Mouse (Mus musculus) lung, postnatal 14 days (tissue): ENCODE data around the gene Mfn1.

Experiments
- DNase-seq: peaks from one replicate; pipeline ENCODE4 v3.0.0; 2021

Mfn1 gene

DNA sequence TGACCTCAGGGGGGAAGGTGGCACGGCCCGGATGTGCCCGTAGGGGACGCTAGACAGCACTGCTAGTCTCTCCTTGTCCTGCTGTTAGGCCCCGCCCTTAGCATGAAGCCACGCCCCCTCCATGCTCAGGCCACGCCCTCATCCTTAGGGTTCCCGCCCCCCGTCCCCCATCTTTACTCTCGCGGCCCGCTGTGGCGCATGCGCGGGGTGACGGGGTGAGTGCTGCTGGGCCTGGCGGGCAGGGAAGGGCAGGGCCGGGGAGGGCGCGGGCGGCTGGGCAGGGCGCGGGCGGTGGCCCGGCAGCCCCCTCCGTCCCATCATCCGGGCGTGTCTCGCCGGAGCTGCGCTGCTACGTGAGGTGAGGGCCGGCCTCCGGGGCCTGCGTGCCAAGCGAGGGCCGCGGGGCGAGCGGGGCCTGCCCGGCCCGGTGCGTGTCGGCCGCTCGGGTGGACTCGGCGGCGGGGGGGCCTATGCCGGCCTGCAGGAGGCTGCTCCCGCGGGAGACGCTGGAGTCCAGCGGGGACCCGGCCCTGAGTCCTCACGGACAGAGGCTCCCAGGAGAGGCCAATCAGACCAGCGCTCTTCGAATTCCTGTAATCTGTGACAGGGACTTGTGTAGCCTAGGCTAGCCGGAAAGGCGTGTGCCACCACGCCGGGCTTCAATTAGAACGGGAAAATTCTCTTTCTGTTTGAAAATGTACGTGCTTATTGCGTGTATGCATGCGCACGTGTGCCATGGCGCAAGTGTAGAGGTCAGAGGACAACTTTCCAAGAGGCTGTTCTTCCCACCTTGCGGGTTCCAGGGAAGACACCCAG lies 18.7 kb upstream of the Mfn1 start:
- peak; percentile 98 for DNase-seq

GRCm38 (mm10) chr3:32511191-32511550 lies 18.1 kb upstream of the Mfn1 start:
- peak; percentile 19 for DNase-seq

GRCm38 (mm10) chr3:32512686-32513284 lies 16.5 kb upstream of the Mfn1 start:
- DNase-seq: no peak

DNA sequence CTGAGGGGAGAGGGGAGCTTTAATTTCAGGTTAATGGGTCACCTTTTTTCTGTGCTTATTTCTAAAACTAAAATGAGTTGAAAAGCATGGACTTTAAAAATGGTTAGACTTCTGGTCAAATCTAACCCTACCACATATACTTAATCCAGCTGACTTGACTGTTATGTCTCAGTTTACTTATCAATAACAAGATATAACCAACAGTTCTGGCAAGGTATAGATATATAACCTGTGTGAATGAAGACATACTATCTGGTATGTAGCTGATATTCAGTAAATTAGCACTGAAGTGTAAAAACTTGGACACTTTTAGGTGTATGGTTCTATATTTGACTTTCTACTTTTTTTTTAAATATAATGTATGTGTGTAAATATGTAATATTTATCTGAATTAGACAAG lies 15.7 kb upstream of the Mfn1 start:
- no peak for DNase-seq

- DNase-seq: no peak
These were observed 2.1 kb upstream of the Mfn1 start for GRCm38 (mm10) chr3:32527181-32527580.

- no peak for DNase-seq
These were observed 776 bp downstream of the Mfn1 start for GRCm38 (mm10) chr3:32530041-32530440.

DNA sequence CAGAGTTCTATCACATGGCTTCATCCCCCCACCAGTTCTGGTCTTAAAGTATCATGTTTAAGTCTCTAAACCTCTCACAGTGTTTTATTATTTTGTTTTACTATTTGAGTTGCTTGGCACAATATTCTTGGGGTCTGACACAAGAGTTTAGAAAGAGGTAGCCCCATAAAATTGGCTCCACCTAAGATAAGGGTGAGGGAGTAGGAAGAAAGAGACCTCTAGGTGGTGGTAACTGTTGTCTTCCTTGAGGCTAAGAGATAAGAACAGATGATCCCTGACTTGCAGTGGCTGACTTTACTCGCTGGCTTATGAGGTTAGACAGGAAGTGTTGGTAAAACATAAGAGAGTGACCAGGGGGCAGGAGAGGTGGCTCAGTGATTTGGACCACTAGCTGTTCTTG lies 6.4 kb downstream of the Mfn1 start:
- DNase-seq: no peak

- DNase-seq: peak; percentile 71
These were observed 8.3 kb downstream of the Mfn1 start for GRCm38 (mm10) chr3:32537556-32537955.

DNA sequence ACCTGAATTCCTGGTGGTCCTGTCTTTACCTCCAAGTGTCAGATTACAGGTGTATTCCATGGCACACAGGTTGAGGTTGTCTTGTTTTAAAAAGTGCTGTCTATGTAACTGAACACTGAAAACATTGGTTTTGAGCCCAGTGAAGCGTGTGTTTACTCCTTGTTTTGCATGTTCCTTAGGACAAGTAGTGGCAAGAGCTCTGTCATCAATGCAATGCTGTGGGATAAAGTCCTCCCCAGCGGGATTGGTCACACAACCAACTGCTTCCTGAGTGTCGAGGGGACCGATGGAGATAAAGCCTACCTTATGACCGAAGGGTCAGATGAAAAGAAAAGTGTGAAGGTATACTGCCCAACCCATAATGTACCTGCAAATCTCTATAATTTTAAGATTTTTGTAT lies 8.8 kb downstream of the Mfn1 start:
- no peak for DNase-seq

DNA sequence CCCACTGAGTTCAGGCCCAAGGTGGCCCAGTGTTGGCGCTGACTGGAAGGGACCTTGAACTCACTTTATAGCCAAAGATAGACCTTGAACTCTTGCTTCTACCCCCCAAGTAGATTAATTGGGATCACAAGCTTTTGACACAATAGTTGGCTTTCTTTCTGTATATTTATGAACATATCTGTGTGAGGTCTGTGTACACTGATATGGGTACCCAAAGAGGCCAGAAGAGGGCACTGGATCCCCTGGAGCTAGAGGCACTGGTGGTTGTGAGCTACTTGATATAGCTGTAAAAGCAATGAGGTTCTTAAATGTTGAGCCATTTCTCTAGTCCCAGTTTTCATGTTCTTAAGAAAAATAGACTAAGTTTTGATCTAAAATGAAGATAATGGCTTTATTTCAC lies 23.8 kb downstream of the Mfn1 start:
- peak; percentile 12 for DNase-seq

DNA sequence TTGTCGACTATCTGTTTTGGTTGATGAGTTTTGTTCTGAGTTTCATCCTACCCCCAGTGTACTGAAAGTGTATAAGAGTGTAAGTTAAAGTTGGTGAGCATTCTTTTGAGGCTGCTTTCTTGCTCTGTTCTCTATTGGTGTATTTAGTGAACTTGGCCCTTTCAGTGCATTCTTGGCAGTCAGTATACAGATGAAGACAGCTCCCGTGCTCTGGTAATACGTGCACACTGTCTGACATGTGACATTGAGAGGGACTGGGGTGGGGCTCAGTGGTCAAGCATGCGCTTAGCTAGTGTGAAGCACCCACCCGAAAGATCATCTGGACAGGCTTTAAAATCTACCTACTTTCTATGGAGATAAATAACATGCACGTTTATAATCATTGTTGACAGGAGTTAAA lies 34.1 kb downstream of the Mfn1 start:
- DNase-seq: no peak

- DNase-seq: no peak
These were observed 43.8 kb downstream of the Mfn1 start for GRCm38 (mm10) chr3:32573086-32573485.

- no peak for DNase-seq
These were observed 44.6 kb downstream of the Mfn1 start for GRCm38 (mm10) chr3:32573881-32574280.

DNA sequence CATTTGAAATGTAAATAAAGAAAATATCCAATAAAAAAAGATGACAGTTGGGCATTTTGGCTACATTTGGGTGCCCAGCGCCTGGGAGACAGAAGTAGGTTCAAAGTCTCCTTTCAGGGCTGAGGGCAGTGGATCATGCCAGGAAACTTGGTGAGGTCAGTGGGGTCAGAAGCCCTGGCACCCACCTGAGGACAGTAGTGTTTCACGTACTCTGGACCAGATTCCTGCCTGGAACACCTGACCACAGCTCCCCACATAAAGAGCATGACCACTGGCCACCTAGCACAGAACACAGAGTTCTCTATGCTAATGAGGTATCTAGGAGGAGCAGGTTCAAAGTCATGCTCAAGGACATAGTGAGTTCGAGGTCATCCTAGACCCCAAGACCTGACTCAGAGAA lies 45.9 kb downstream of the Mfn1 start:
- DNase-seq: no peak

DNA sequence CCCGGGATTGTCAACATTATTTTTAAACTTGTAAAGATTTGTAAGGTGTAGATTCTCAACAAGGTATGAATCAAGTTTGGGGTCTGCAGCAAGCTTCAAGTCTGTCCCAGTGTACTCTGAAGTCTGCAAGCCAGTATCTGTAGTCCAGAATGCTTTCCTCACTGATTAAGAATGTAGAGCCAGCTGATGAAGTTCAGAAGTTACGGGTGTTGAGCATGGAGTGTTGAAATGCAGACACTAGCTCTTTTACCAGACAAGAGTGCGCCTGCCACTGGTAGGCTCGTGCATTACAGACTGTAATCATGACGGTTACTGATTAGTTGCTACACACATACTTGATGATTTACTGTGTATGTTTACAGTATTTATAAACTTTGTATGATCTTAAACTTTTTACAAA lies 49.5 kb downstream of the Mfn1 start:
- DNase-seq: no peak

GRCm38 (mm10) chr3:32580738-32581137 lies 51.5 kb downstream of the Mfn1 start:
- DNase-seq: no peak

GRCm38 (mm10) chr3:32581911-32582310 lies 52.6 kb downstream of the Mfn1 start:
- no peak for DNase-seq

DNA sequence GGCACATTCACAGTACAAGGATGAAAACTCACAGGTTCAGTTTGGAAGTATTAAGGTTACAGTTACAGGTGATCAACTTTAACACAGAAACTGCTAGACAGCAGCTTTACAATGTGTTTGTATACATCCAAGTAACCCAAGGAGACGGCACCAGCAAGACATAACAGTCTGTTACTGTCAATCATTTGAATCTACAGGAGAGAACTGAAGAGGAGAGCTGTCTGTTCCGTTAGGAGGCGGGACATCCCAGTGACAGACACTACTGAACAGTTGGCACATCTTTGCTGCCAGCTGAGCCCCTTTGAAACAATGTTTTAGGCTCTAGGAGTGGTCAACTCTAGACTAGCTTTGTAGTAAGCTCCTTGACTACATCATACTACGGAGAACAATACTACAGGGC lies 54.2 kb downstream of the Mfn1 start:
- DNase-seq: no peak

GRCm38 (mm10) chr3:32586274-32586673 lies 57.0 kb downstream of the Mfn1 start:
- DNase-seq: no peak

- no peak for DNase-seq
These were observed 65.8 kb downstream of the Mfn1 start for GRCm38 (mm10) chr3:32595080-32595479.

DNA sequence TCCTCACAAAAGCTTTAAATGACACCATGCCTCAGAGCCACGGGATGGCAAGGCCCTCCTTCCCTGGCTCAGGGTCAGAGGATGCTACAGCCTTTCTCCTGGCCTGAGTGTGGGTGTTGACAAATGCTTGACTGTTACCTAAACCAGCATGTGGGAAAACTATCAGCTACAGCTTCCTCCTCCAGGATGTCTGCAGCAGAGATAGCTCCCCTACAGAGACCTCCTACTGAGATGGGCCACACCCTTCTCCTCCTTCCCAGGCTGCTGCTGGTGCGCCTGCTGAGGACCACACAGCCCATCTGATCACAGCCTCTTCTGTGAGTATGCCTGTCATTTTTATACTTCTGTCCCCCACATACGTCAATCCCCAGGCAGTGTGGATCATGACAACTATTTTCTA lies 70.1 kb downstream of the Mfn1 start:
- no peak for DNase-seq

- DNase-seq: no peak
These were observed 71.8 kb downstream of the Mfn1 start for GRCm38 (mm10) chr3:32601055-32601454.

GRCm38 (mm10) chr3:32609233-32609632 lies 80.0 kb downstream of the Mfn1 start:
- DNase-seq: no peak

GRCm38 (mm10) chr3:32610560-32610959 lies 81.3 kb downstream of the Mfn1 start:
- peak; percentile 72 for DNase-seq
